Mouse (Mus musculus) MEL (cell line): ENCODE data around the gene Crybb3. TPM values are rescaled to one million over a fixed set of nuclear protein-coding genes. Genes with fewer than 3 reads are reported as not detected.
A peak's percentile ranks its signal among the peaks of the same experiment; 100 is the strongest.

ENCODE experiments used
- DNase-seq: peaks from one replicate; pipeline ENCODE4 v3.0.0; 2011; ENCODE audit warnings: low read depth, low spot score
- H3K27ac ChIP-seq: 2 replicates; pipeline ENCODE4 v1.5.1; 2012; ENCODE audit warnings: low read depth, mild to moderate bottlenecking, control low read depth, low read length, moderate library complexity; ENCODE audit not compliant: control insufficient read depth
- H3K27me3 ChIP-seq, 2 experiments: fragments of 150-350 bp in 1 of 2; sonication (generic) in 1 of 2; 2 replicates each; pipeline ENCODE4 v1.6.1; 2012; ENCODE audit warnings: low read length in 2 of 2, mild to moderate bottlenecking in 2 of 2, improper control_type of control experiment in 1 of 2, moderate library complexity in 1 of 2; ENCODE audit not compliant: insufficient read depth in 2 of 2, control insufficient read depth in 1 of 2
- H3K36me3 ChIP-seq, 2 experiments: 2 replicates each; pipeline ENCODE4 v1.6.1; 2012 to 2014; ENCODE audit warnings: low read length in 2 of 2, improper control_type of control experiment in 1 of 2, inconsistent platforms in 1 of 2, mild to moderate bottlenecking in 1 of 2; ENCODE audit not compliant: insufficient read depth in 2 of 2, control insufficient read depth in 1 of 2
- H3K4me1 ChIP-seq, 2 experiments: fragments of 150-350 bp in 1 of 2; sonication (generic) in 1 of 2; 2 replicates each; pipeline ENCODE4 v1.6.1; 2012; ENCODE audit warnings: low read length in 2 of 2, improper control_type of control experiment in 1 of 2, mild to moderate bottlenecking in 1 of 2; ENCODE audit not compliant: insufficient read depth in 2 of 2, control insufficient read depth in 1 of 2
- H3K4me3 ChIP-seq, 2 experiments: fragments of 150-350 bp in 1 of 2; sonication (generic) in 1 of 2; 2 replicates each; pipeline ENCODE4 v1.5.1; 2012; ENCODE audit warnings: low read depth in 2 of 2, low read length in 2 of 2, mild to moderate bottlenecking in 2 of 2, moderate library complexity in 2 of 2, control low read depth in 1 of 2, improper control_type of control experiment in 1 of 2; ENCODE audit not compliant: control insufficient read depth in 1 of 2, insufficient read depth in 1 of 2
- H3K79me2 ChIP-seq: 2 replicates; pipeline ENCODE4 v1.6.1; 2012; ENCODE audit warnings: mild to moderate bottlenecking, low read length, moderate library complexity; ENCODE audit not compliant: control insufficient read depth, poor library complexity, insufficient read depth
- H3K9ac ChIP-seq: 2 replicates; pipeline ENCODE4 v1.6.1; 2012; ENCODE audit warnings: low read depth, mild to moderate bottlenecking, control low read depth, low read length, moderate library complexity; ENCODE audit not compliant: control insufficient read depth, poor library complexity, severe bottlenecking
- H3K9me3 ChIP-seq: fragments of 150-350 bp; sonication (generic); replicated peaks from 2 replicates; pipeline ENCODE4 v1.6.1; 2012; ENCODE audit warnings: mild to moderate bottlenecking, low read length, improper control_type of control experiment, moderate library complexity; ENCODE audit not compliant: insufficient read depth
- CHD1 ChIP-seq: IDR thresholded peaks from 2 replicates; pipeline ENCODE4 v1.6.1; 2012; ENCODE audit warnings: low read depth, mild to moderate bottlenecking, inconsistent platforms, low read length, improper control_type of control experiment
- CTCF ChIP-seq, 3 experiments: IDR thresholded peaks in 2 of 3; conservative IDR thresholded peaks in 1 of 3; 2 replicates each; pipeline ENCODE4 v1.5.1; 2011 to 2012; ENCODE audit warnings: low read length in 3 of 3, low read depth in 2 of 3, mild to moderate bottlenecking in 2 of 3, improper control_type of control experiment in 1 of 3, inconsistent platforms in 1 of 3, mixed read lengths in 1 of 3, moderate library complexity in 1 of 3; ENCODE audit not compliant: control insufficient read depth in 1 of 3, insufficient read depth in 1 of 3, poor library complexity in 1 of 3, severe bottlenecking in 1 of 3
- E2F4 ChIP-seq: IDR thresholded peaks from 2 replicates; pipeline ENCODE4 v1.6.1; 2011; ENCODE audit warnings: low read depth, low read length, improper control_type of control experiment, borderline replicate concordance
- ETS1 ChIP-seq: IDR thresholded peaks from 2 replicates; pipeline ENCODE4 v1.6.1; 2012; ENCODE audit warnings: low read depth, mild to moderate bottlenecking, inconsistent platforms, low read length, improper control_type of control experiment, moderate library complexity
- GABPA ChIP-seq: IDR thresholded peaks from 2 replicates; pipeline ENCODE4 v1.6.1; 2012; ENCODE audit warnings: low read depth, mild to moderate bottlenecking, inconsistent platforms, low read length, improper control_type of control experiment, moderate library complexity
- GATA1 ChIP-seq: IDR thresholded peaks from 2 replicates; pipeline ENCODE4 v1.6.1; 2011; ENCODE audit warnings: low read depth, low read length, improper control_type of control experiment
- JUND ChIP-seq: IDR thresholded peaks from 2 replicates; pipeline ENCODE4 v1.6.1; 2011; ENCODE audit warnings: low read depth, mild to moderate bottlenecking, improper control_type of control experiment, low read length
- MEF2A ChIP-seq: IDR thresholded peaks from 2 replicates; pipeline ENCODE4 v1.6.1; 2014; ENCODE audit warnings: low read depth, mild to moderate bottlenecking, inconsistent platforms, low read length, improper control_type of control experiment; ENCODE audit not compliant: poor library complexity, insufficient replicate concordance, severe bottlenecking; ENCODE audit errors: extremely low read depth
- MXI1 ChIP-seq: IDR thresholded peaks from 2 replicates; pipeline ENCODE4 v1.6.1; 2011; ENCODE audit warnings: mild to moderate bottlenecking, low read depth, low read length, improper control_type of control experiment
- MYB ChIP-seq: IDR thresholded peaks from 2 replicates; pipeline ENCODE4 v1.6.1; 2011; ENCODE audit warnings: mild to moderate bottlenecking, low read depth, low read length, improper control_type of control experiment
- NELFE ChIP-seq: IDR thresholded peaks from 2 replicates; pipeline ENCODE4 v1.6.1; 2011; ENCODE audit warnings: low read depth, low read length, improper control_type of control experiment
- POLR2AphosphoS2 ChIP-seq: IDR thresholded peaks from 2 replicates; pipeline ENCODE4 v1.6.1; 2011; ENCODE audit warnings: low read length, improper control_type of control experiment
- POLR2AphosphoS5 ChIP-seq: IDR thresholded peaks from 2 replicates; pipeline ENCODE4 v1.6.1; 2012; ENCODE audit warnings: low read depth, borderline replicate concordance, mild to moderate bottlenecking, inconsistent platforms, low read length, moderate library complexity, mixed read lengths
- RAD21 ChIP-seq: IDR thresholded peaks from 2 replicates; pipeline ENCODE4 v1.6.1; 2011; ENCODE audit warnings: mild to moderate bottlenecking, low read depth, low read length, improper control_type of control experiment
- SMC3 ChIP-seq: IDR thresholded peaks from 2 replicates; pipeline ENCODE4 v1.6.1; 2011; ENCODE audit warnings: low read depth, low read length, improper control_type of control experiment
- TAL1 ChIP-seq: IDR thresholded peaks from 2 replicates; pipeline ENCODE4 v1.6.1; 2012; ENCODE audit warnings: mild to moderate bottlenecking, inconsistent platforms, low read length, moderate library complexity, mixed read lengths
- USF1 ChIP-seq: IDR thresholded peaks from 2 replicates; pipeline ENCODE4 v1.6.1; 2014; ENCODE audit warnings: low read depth, mild to moderate bottlenecking, inconsistent platforms, low read length, improper control_type of control experiment, moderate library complexity
- ZKSCAN1 ChIP-seq: IDR thresholded peaks from 2 replicates; pipeline ENCODE4 v1.6.1; 2012; ENCODE audit warnings: low read depth, mild to moderate bottlenecking, inconsistent platforms, low read length, improper control_type of control experiment, moderate library complexity
- ZMIZ1 ChIP-seq: IDR thresholded peaks from 2 replicates; pipeline ENCODE4 v1.6.1; 2012; ENCODE audit warnings: low read depth, mild to moderate bottlenecking, inconsistent platforms, low read length, improper control_type of control experiment, moderate library complexity
- polyA plus RNA-seq, 2 experiments: library from polyadenylated mRNA; stranded (reverse) in 1 of 2; unstranded in 1 of 2; fragments of >175 nt in 1 of 2; fragments of >200 nt in 1 of 2; gene quantifications; 2 replicates each; pipeline versions ENCODE4 v1.2.1 to v1.2.4; 2012; ENCODE audit warnings: low replicate concordance in 2 of 2, low read depth in 1 of 2; ENCODE audit not compliant: insufficient read length in 2 of 2, insufficient read depth in 1 of 2, missing spikeins in 1 of 2
- total RNA-seq: library from RNA; depleted of rRNA; stranded (reverse); fragments of 300-350 nt; gene quantifications from 2 replicates; pipeline ENCODE4 v1.2.3, GENCODE M21; 2012

Crybb3 gene
- total and polyA plus RNA-seq, 3 experiments = not detected

GRCm38 (mm10) chr5:113079783-113080182, 1.6 kb downstream of the Crybb3 start:
- no peak overlapping the region for H3K9ac ChIP-seq
- no peaks in the 10 kb centered on the region for H3K27me3 ChIP-seq
- H3K79me2 ChIP-seq = no peaks in the 10 kb centered on the region
- DNase-seq = no peak
- H3K9me3 ChIP-seq = no peaks in the 10 kb centered on the region
- no peaks in the 10 kb centered on the region for H3K36me3 ChIP-seq
- H3K27ac ChIP-seq = no peak overlapping the region
- H3K4me3 ChIP-seq = no peak overlapping the region
- TF ChIP-seq CTCF (IDR thresholded peaks at IDR 0.05 in 2 of 3, conservative IDR thresholded peaks at IDR 0.05 in 1 of 3; ENCODE audit: control insufficient read depth in 1 of 3, insufficient read depth in 1 of 3, low read depth in 2 of 3, low read length in 3 of 3, poor library complexity in 1 of 3, severe bottlenecking in 1 of 3) = 0 out of 6 replicates have a peak, but pooled peaks of 1 of the 3 experiments have one; percentile 4
- no peak for TF ChIP-seq MEF2A
- TF ChIP-seq ZKSCAN1 = no peak
- no peak for TF ChIP-seq NELFE
- H3K4me1 ChIP-seq = no peaks in the 10 kb centered on the region

GRCm38 (mm10) chr5:113078686-113079085, 2.7 kb downstream of the Crybb3 start:
- H3K36me3 ChIP-seq = no peaks in the 10 kb centered on the region
- no peaks in the 10 kb centered on the region for H3K27me3 ChIP-seq
- H3K79me2 ChIP-seq = no peaks in the 10 kb centered on the region
- H3K9me3 ChIP-seq = no peaks in the 10 kb centered on the region
- DNase-seq = no peak
- H3K4me3 ChIP-seq = no peak overlapping the region
- TF ChIP-seq JUND = no peak
- TF ChIP-seq CTCF (IDR thresholded peaks at IDR 0.05 in 2 of 3, conservative IDR thresholded peaks at IDR 0.05 in 1 of 3; ENCODE audit: control insufficient read depth in 1 of 3, insufficient read depth in 1 of 3, low read depth in 2 of 3, low read length in 3 of 3, poor library complexity in 1 of 3, severe bottlenecking in 1 of 3) = peak; percentile 2 to 36 (median 23); a peak in 3 of 6 replicates
- TF ChIP-seq, all 39 proteins: peak for 1
- H3K4me1 ChIP-seq = no peaks in the 10 kb centered on the region
- H3K27ac ChIP-seq = no peak overlapping the region
- H3K9ac ChIP-seq = no peak overlapping the region

- no peak within 1 kb of the TSS for H3K4me3 ChIP-seq
- no peak within 1 kb of the TSS for H3K9ac ChIP-seq
- H3K36me3 ChIP-seq = no peaks in the 10 kb centered on the region
- no peaks in the 10 kb centered on the region for H3K79me2 ChIP-seq
- H3K4me1 ChIP-seq = no peaks in the 10 kb centered on the region
- TF ChIP-seq ZMIZ1 (no peak), USF1 (no peak), POLR2AphosphoS2 (no peak), E2F4 (no peak), ETS1 (no peak), SMC3 (no peak), NELFE (no peak), ZKSCAN1 (no peak), TAL1 (no peak), CHD1 (no peak), GABPA (no peak), MXI1 (no peak), MYB (no peak), POLR2AphosphoS5 (no peak), RAD21 (no peak), GATA1 (no peak)
- H3K9me3 ChIP-seq = no peaks in the 10 kb centered on the region
- no peak for DNase-seq
- H3K27ac ChIP-seq = no peak within 1 kb of the TSS
- no peaks in the 10 kb centered on the region for H3K27me3 ChIP-seq
Measured at GRCm38 (mm10) chr5:113070017-113070416, 11.4 kb downstream of the Crybb3 start, which contains the start of gene Crybb2. TSS of gene Crybb2 (minus strand) at chr5:113070117.
